Mouse (Mus musculus) CH12.LX (cell line): ENCODE results near the gene Creb3l2. TPM values are rescaled to one million over a fixed set of nuclear protein-coding genes. Genes with fewer than 3 reads are reported as not detected.

Experiments used
- DNase-seq: peaks from one replicate; pipeline ENCODE4 v3.0.0-alpha.2; 2013; ENCODE audit errors: extremely low read depth
- H3K27ac ChIP-seq: 2 replicates; pipeline ENCODE4 v1.5.1; 2012; ENCODE audit warnings: low read depth, mild to moderate bottlenecking, control low read depth, moderate library complexity; ENCODE audit not compliant: insufficient read depth
- H3K27me3 ChIP-seq: replicated peaks from 2 replicates; pipeline ENCODE3; 2012; ENCODE audit warnings: inconsistent platforms
- H3K36me3 ChIP-seq, 2 experiments: replicated peaks in 1 of 2; 2 replicates each; pipeline versions ENCODE3 to v1.6.1; 2012; ENCODE audit warnings: inconsistent platforms in 1 of 2, low read length in 1 of 2, mild to moderate bottlenecking in 1 of 2, mixed read lengths in 1 of 2, moderate library complexity in 1 of 2; ENCODE audit not compliant: control insufficient read depth in 1 of 2, insufficient read depth in 1 of 2
- H3K4me1 ChIP-seq, 2 experiments: 2 replicates each; pipeline ENCODE4 v1.6.1; 2012; ENCODE audit warnings: inconsistent platforms in 1 of 2, moderate library complexity in 1 of 2; ENCODE audit not compliant: insufficient read depth in 2 of 2, control insufficient read depth in 1 of 2
- H3K4me2 ChIP-seq: 2 replicates; pipeline ENCODE4 v1.6.1; 2012; ENCODE audit warnings: low read depth, mild to moderate bottlenecking, control low read depth; ENCODE audit not compliant: poor library complexity, insufficient read depth, severe bottlenecking
- H3K4me3 ChIP-seq, 3 experiments: fragments of 150-350 bp in 1 of 3; sonication (generic) in 1 of 3; replicated peaks in 1 of 3; 2 replicates each; pipeline versions ENCODE3 to v1.5.1; 2011 to 2012; ENCODE audit warnings: low read depth in 2 of 3, low read length in 2 of 3, mild to moderate bottlenecking in 2 of 3, moderate library complexity in 2 of 3, control low read depth in 1 of 3, improper control_type of control experiment in 1 of 3, inconsistent platforms in 1 of 3, mixed read lengths in 1 of 3; ENCODE audit not compliant: poor library complexity in 1 of 3
- H3K79me2 ChIP-seq: replicated peaks from 2 replicates; pipeline ENCODE4 v1.6.1; 2012; ENCODE audit warnings: mild to moderate bottlenecking, moderate library complexity; ENCODE audit not compliant: control insufficient read depth, poor library complexity, insufficient read depth, severe bottlenecking; ENCODE audit errors: extremely low read depth
- H3K9ac ChIP-seq: 2 replicates; pipeline ENCODE4 v1.6.1; 2012; ENCODE audit warnings: low read depth, mild to moderate bottlenecking, control low read depth, moderate library complexity; ENCODE audit not compliant: insufficient read depth
- H3K9me3 ChIP-seq: replicated peaks from 2 replicates; pipeline ENCODE3; 2012; ENCODE audit warnings: low read length, inconsistent platforms, mixed read lengths
- CTCF ChIP-seq, 2 experiments: IDR thresholded peaks in 1 of 2; conservative IDR thresholded peaks in 1 of 2; 2 replicates each; pipeline ENCODE4 v1.5.1; 2011 to 2012; ENCODE audit warnings: low read depth in 2 of 2, low read length in 2 of 2, improper control_type of control experiment in 1 of 2, inconsistent platforms in 1 of 2, mild to moderate bottlenecking in 1 of 2, moderate library complexity in 1 of 2
- E2F4 ChIP-seq: IDR thresholded peaks from 2 replicates; pipeline ENCODE4 v1.6.1; 2011; ENCODE audit warnings: low read depth, low read length, improper control_type of control experiment; ENCODE audit not compliant: insufficient replicate concordance
- GABPA ChIP-seq: IDR thresholded peaks from 2 replicates; pipeline ENCODE4 v1.6.1; 2012; ENCODE audit warnings: low read depth, low read length, improper control_type of control experiment, inconsistent platforms; ENCODE audit not compliant: insufficient replicate concordance
- HCFC1 ChIP-seq: IDR thresholded peaks from 2 replicates; pipeline ENCODE4 v1.6.1; 2012; ENCODE audit warnings: low read depth, mild to moderate bottlenecking, inconsistent platforms, low read length, improper control_type of control experiment
- MAFK ChIP-seq: IDR thresholded peaks from 2 replicates; pipeline ENCODE4 v1.6.1; 2011; ENCODE audit warnings: low read length, improper control_type of control experiment; ENCODE audit not compliant: insufficient replicate concordance
- MAZ ChIP-seq: IDR thresholded peaks from 2 replicates; pipeline ENCODE4 v1.6.1; 2012; ENCODE audit warnings: low read depth, mild to moderate bottlenecking, inconsistent platforms, low read length, improper control_type of control experiment, moderate library complexity
- MEF2A ChIP-seq: IDR thresholded peaks from 2 replicates; pipeline ENCODE4 v1.6.1; 2014; ENCODE audit warnings: low read depth, mild to moderate bottlenecking, inconsistent platforms, low read length, improper control_type of control experiment, borderline replicate concordance
- NELFE ChIP-seq: IDR thresholded peaks from 2 replicates; pipeline ENCODE4 v1.6.1; 2011; ENCODE audit warnings: low read depth, low read length, improper control_type of control experiment
- NRF1 ChIP-seq: IDR thresholded peaks from 2 replicates; pipeline ENCODE4 v1.6.1; 2014; ENCODE audit warnings: low read depth, mild to moderate bottlenecking, inconsistent platforms, low read length, improper control_type of control experiment, moderate library complexity
- POLR2A ChIP-seq: IDR thresholded peaks from 2 replicates; pipeline ENCODE4 v1.6.1; 2011; ENCODE audit warnings: low read depth, mild to moderate bottlenecking, improper control_type of control experiment, low read length
- POLR2AphosphoS2 ChIP-seq: IDR thresholded peaks from 2 replicates; pipeline ENCODE4 v1.6.1; 2011; ENCODE audit warnings: low read depth, low read length, improper control_type of control experiment
- RAD21 ChIP-seq: IDR thresholded peaks from 2 replicates; pipeline ENCODE4 v1.6.1; 2011; ENCODE audit warnings: low read depth, mild to moderate bottlenecking, low read length, improper control_type of control experiment, moderate library complexity
- SIN3A ChIP-seq: IDR thresholded peaks from 2 replicates; pipeline ENCODE4 v1.6.1; 2012; ENCODE audit warnings: low read length, improper control_type of control experiment, inconsistent platforms
- TBP ChIP-seq: conservative IDR thresholded peaks from 2 replicates; pipeline ENCODE4 v1.6.1; 2011; ENCODE audit warnings: low read depth, low read length, improper control_type of control experiment
- TCF12 ChIP-seq: IDR thresholded peaks from 2 replicates; pipeline ENCODE4 v1.6.1; 2014; ENCODE audit warnings: low read depth, mild to moderate bottlenecking, inconsistent platforms, low read length, improper control_type of control experiment
- ZNF384 ChIP-seq: IDR thresholded peaks from 2 replicates; pipeline ENCODE4 v1.6.1; 2012; ENCODE audit warnings: low read depth, low read length, improper control_type of control experiment, inconsistent platforms
- dilution Hi-C: fragments of 300-500 bp; cut with MboI; formaldehyde crosslinking; loops from 2 replicates; pipeline ENCODE4 v1.14.3; 2020; ENCODE audit warnings: low sequenced_read_pairs; ENCODE audit not compliant: extremely low pct_unique_long_range_greater_than_20kb, extremely low pct_ligation_motif_present
- in situ Hi-C: fragments of 300-500 bp; cut with MboI; formaldehyde crosslinking; loops from 3 replicates; pipeline ENCODE4 v1.14.3; 2019; ENCODE audit warnings: low sequenced_read_pairs, low pct_ligation_motif_present, low pct_unique_long_range_greater_than_20kb, mixed read lengths
- polyA plus RNA-seq: library from polyadenylated mRNA; unstranded; fragments of >175 nt; gene quantifications from 2 replicates; pipeline ENCODE4 v1.2.1, GENCODE M21; 2012; ENCODE audit warnings: low read depth; ENCODE audit not compliant: insufficient read length
- total RNA-seq, 2 experiments: library from RNA; depleted of rRNA; stranded (reverse); fragments of 300-350 nt in 1 of 2; fragments of >200 nt in 1 of 2; gene quantifications; 2 replicates each; pipeline ENCODE4 v1.2.3; 2012 to 2014

Creb3l2 gene
- total and polyA plus RNA-seq, 3 experiments = 1.5 to 8.5 (median 7.0) TPM

- TF ChIP-seq E2F4 (no peak), ZNF384 (no peak), GABPA (no peak), POLR2AphosphoS2 (no peak)
- Histone ChIP-seq H3K4me2 (no peak overlapping the region), H3K36me3 (peaks cover 5 to 23% of the 10 kb centered on the region in 2 experiments), H3K4me1 (peaks cover 0 to 9% of the 10 kb centered on the region in 2 experiments; a peak in 2 of 4 replicates), H3K27ac (no peak overlapping the region), H3K27me3 (no peaks in the 10 kb centered on the region), H3K9ac (no peak overlapping the region), H3K9me3 (no peaks in the 10 kb centered on the region), H3K4me3 (no peak overlapping the region), H3K79me2 (peaks cover 14% of the 10 kb centered on the region)
- DNase-seq = no peak
- dilution Hi-C loops = no loop called here
- in situ Hi-C loops = no loop called here
These were observed 53.0 kb downstream of the Creb3l2 start for GRCm38 (mm10) chr6:37388960-37389359.

- TF ChIP-seq RAD21 (no peak), TBP (no peak), TCF12 (no peak), MAFK (no peak), MAZ (no peak), HCFC1 (no peak), MEF2A (no peak), NELFE (no peak), NRF1 (no peak), CTCF (conservative IDR thresholded peaks at IDR 0.05 in 1 of 2, IDR thresholded peaks at IDR 0.05 in 1 of 2; ENCODE audit: low read depth in 2 of 2, low read length in 2 of 2) (no peak), SIN3A (no peak), POLR2A (no peak)
- in situ Hi-C loops = no loop called here
- DNase-seq = no peak
- Histone ChIP-seq H3K79me2 (peaks cover 14% of the 10 kb centered on the region), H3K4me2 (no peak overlapping the region), H3K27me3 (no peaks in the 10 kb centered on the region), H3K4me3 (no peak overlapping the region), H3K4me1 (peaks cover 0 to 9% of the 10 kb centered on the region in 2 experiments; a peak in 2 of 4 replicates), H3K27ac (no peak overlapping the region), H3K9ac (no peak overlapping the region), H3K36me3 (peaks cover 5 to 26% of the 10 kb centered on the region in 2 experiments), H3K9me3 (no peaks in the 10 kb centered on the region)
- dilution Hi-C loops = no loop called here
These were observed 53.4 kb downstream of the Creb3l2 start for GRCm38 (mm10) chr6:37388501-37388900.
